Mouse (Mus musculus) small intestine, adult 2 months (tissue): ENCODE measurements around the gene Grem1.

Experiments used
- CTCF ChIP-seq: fragments of 200-500 bp; IDR thresholded peaks from 2 replicates; pipeline ENCODE4 v1.5.1; 2012; ENCODE audit warnings: low read depth, mild to moderate bottlenecking, control low read depth, inconsistent platforms, low read length, moderate library complexity, mixed read lengths; ENCODE audit not compliant: insufficient replicate concordance, insufficient read length; ENCODE audit errors: extremely low read depth
- POLR2A ChIP-seq: fragments of 200-500 bp; IDR thresholded peaks from 2 replicates; pipeline ENCODE4 v1.6.1; 2012; ENCODE audit warnings: low read depth, mild to moderate bottlenecking, control low read depth, inconsistent platforms, low read length, moderate library complexity

- no peak for TF ChIP-seq POLR2A
- no peak for TF ChIP-seq CTCF
These were observed 45.3 kb upstream of the Grem1 start for GRCm38 (mm10) chr2:113803753-113804152.
